Mouse (Mus musculus) frontal cortex, postnatal 14 days (tissue): ENCODE results near the gene P2rx3.

Experiments used
- DNase-seq, 2 experiments: peaks; one replicate each; pipeline ENCODE4 v3.0.0; 2022; ENCODE audit warnings: low spot score in 2 of 2

The P2rx3 gene

DNA sequence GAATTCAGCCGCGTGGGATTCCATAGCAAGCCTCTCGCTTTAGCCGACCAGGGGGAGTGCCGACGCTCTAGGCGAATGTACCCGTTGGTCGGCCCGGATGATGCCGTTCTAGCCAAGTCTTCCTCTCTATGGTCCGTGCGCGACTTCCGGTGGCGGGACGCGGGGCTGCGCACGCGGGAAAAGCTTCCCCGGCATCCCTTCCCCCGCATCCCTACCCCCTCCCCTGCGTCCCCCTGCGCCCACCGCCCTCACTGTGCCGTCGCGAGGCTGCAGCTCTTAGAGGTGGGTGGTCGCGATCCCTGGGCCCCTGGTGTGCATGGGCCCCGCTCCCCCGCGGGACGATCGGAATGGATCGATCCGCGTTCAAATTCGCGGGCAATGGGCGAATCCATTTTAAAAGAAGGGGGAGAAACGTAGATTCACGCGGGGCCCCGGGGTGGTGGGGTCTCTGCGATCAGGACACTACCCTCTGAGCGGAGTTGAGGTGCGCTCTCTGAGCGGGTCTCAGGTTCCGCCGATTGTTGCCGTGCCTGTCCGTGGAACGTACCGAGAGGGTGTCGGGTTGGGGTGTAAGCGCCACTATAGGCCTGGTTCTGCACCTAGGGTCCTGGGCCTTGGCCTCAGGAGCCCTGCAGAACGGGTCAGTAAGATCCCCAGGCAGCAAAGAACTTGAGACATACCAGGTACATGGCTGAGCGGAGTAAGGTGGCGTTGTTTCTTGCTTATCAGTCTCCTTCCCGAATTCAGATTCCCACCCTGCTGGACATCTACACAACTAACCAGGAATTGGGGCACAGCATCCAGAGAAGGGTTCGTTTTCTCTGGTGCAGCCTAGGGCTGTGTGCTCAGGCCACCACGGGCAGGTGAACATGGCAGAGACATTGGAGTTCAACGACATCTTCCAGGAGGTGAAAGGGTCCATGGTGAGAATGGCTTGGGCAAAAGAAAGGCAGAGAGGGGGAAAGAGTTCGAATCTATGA is at the start of gene P2rx3, which contains the start of gene Ssrp1:
Gene P2rx3 (minus strand): TSS at position 416 of the 980 bp plus-strand sequence.
Gene Ssrp1 (plus strand): TSS at position 188 of the 980 bp plus-strand sequence.
- peak; percentile 83 to 84 for DNase-seq

DNA sequence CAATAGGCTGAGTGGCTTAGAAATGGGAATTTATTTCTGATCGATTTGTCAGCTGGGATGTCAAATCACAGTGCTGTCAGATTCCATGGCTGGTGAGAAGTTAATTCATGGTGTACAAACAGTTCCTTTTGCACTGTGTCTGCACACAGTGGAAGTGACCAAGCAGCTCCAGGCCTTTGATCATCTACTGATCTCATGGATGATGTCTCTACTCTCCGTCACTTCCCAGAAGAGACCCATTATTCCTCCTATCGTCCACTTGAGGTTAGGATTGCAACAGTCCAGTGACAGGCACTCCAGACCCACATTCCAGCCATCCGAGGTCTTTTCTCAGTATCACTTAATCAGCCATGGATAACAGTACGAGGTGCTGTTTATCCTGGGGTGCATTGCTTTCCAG is 36.5 kb upstream of the P2rx3 start:
- no peak for DNase-seq

DNA sequence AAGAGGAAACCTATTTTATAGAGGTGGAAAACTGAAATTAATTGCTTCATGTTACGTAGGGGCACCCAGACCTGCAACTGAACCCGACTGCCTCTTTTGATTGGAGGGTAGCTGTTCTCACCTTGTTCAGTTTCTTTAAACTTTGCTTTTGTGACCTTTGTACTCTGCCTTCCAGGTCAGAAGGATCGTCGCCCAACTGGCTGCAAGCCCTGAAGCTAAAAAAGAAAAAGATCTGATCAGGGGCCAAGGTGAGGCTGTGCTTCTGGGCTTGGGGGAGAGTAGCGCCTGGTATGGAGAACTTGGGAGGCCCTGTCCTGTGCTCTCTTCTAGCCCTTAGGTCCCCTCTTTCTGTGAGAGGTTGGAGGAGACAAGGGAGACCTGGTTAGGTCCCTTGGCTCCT is 34.7 kb upstream of the P2rx3 start:
- DNase-seq: no peak

DNA sequence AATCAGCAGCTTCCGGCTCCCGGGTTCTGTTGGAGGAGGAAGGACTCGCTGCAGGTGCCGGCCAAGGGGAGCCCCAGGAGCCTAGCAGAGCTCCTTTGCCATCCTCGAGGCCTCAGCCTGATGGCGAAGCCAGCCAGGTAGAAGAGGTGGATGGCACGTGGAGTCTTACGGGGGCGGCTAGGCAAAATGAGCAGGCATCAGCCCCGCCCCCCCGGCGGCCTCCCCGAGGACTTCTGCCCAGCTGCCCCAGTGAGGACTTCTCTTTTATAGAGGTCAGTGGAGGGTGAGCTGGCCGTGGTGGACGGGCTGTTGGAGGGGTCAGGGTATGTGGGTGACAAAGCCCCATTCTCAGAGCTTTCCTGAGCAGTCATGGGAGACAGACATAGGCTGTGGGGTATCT is 32.8 kb upstream of the P2rx3 start:
- no peak for DNase-seq

DNA sequence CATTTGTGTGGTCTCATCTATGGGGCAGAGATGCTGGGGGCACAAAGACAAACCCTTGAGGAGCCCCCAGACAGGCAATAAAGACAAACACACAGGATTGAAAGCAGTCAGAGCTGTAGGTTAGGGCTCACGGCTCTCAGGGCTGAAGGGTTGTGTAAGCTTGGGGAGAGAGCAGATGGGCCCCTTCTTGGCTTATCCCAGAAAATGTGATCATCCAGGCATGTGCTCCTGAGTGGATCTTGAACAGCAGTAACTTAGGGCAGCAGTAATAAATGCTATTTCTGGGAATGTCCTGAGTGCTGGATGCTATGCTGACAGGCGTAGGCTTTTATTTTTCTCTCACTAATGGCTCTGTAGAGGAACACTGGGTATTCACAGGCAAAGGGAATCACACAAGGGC is 31.4 kb upstream of the P2rx3 start:
- no peak for DNase-seq

DNA sequence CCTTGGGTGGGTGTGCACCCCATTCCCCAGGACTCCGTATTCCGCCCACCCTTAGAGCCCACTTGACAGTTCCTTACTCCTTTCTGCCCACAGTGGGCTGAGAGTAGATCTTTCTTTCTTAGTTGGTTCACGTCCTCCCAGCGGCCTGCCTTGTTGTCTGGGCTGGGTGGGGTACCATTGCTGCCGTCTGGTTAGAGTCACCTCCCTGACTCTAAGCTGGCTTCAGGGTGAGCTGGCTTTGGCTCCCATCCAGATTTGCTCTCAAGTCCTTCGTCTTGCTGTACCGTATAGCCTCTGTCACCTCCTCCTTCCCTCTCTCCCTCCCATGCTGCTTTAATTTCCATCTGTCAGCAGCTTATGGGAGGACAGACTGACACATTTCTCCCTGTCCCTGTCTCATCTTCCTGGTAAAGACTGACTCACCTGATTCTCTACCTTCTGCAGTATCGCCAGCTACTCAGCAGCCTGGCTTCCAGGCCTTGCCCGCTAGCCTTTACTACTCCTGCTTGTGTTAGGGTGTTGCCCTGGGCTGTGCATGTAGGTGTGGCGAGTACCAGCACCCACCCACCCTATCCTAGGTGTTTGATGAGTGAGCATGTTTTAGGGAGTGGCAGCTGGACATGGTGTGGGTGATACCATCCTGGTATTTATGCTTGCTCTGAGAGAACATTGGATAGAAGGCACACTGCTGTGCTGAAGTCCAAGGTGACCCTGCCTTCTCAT is 30.8 kb upstream of the P2rx3 start:
- DNase-seq: no peak

DNA sequence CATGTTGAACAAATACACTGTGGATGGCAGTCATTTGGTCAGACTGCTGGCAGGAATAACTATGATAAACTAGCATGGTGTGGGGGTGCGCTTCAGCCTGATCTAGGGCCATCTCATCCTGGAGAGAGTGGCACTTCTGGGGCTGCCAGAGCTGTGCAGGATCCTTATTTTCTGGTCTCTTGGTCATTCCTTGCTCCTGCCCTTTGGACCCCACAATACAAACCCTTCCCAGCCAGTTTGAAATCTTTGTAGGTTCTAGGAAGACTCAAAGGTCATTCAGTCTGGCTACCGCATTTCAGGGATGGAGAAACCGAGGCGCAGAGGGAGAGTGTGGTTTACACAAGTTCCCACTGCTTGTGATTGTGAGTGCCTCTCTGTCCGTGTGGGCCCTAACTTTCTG is 29.7 kb upstream of the P2rx3 start:
- DNase-seq: no peak

DNA sequence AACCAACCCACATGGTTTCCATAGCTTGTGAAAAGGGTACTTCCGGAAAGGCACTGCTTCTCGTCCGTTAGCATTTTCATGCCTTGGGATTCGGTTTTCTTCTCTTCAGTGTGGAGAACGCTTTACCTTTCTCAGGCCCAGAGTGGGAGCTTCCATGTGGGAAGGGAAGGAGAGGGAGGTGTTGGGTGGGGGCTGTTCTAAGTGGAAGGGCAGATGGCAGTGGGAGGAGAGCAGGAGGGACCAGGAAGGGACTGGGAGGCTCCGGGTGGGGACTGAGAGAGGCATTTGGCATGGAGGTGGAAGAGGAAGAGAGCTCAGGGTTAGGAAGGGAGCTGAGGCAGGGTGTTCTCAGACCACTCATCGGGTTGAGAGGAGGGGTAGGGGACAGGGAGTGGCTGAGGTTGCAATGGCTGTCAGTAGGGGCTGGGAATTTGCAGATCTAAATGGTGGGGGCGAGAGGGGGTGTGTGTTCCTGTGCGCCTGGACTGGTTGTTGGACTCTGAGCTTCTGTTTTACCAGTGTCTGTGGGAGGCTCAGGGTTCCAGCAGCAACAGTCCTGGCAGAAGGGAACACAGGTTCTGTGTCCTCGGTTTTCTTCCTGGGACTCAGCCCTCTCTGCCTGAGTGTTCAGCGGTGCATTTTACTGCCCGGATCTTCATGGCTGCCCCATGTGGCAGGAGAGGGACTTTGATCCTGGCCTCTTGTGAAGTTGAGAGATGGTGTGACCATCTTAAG is 28.0 kb upstream of the P2rx3 start:
- no peak for DNase-seq

DNA sequence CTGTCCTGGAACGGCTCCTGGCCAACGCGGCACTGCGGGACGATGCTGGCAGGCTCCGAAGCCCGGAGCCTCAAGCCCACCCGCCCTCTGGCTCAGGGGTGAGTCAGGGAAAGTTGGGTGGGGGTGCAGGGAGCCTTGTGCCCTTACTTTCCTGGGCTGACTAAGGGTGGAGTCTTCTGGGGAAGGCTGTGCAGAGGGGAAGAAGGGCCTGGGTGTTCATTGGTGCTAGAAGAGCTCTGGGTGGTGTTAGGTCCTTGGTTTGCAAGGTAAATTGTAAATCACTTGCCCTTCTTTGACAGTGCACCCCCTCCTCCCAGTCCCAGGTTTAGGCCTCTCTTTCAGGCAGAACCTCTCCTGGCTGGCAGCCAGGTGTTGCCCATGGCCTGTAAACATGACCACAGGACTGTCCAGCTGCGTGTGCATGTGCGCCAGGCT is 23.9 kb upstream of the P2rx3 start:
- DNase-seq: no peak

DNA sequence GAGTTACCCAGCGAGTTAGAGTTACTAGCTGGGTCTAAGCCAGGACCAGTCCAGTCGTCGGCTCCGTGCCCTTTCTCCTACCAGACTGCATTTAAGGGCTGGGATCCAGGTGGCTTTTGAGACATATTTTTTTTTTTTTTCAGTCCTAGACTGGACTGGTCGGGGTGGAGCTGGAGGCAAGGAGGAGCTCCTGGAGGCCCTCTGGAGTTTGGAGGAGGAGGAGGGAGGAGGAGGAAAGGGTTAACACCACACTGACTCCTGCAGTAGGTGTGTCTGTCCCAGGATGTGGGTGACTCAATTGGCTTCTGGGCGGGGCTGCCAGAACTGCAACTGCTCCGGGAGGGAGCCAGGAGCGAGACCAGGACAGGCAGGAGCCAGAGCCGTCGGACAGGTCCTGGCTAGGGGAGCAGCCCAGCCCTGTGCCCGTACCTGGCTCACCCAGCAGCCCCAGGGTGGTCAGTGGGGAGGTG is 23.4 kb upstream of the P2rx3 start:
- no peak for DNase-seq

DNA sequence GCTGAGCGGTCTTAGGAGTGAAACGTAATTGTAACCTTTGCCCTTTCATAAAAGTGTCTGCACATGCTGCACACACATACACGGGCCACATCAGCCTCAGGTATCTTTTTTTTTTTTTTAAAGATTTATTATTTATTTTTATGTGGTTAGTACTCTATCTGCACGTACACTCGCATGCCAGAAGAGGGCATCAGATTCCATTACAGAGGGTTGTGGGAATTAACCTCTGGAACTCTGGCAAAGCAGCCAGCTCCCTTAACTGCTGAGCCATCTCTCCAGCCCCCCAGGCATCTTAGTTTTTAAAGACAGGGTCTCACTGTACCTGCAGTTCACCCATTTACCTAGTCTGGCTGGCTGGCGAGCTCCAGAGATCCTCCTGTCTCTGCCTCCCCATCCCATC is 22.4 kb upstream of the P2rx3 start:
- DNase-seq: no peak

DNA sequence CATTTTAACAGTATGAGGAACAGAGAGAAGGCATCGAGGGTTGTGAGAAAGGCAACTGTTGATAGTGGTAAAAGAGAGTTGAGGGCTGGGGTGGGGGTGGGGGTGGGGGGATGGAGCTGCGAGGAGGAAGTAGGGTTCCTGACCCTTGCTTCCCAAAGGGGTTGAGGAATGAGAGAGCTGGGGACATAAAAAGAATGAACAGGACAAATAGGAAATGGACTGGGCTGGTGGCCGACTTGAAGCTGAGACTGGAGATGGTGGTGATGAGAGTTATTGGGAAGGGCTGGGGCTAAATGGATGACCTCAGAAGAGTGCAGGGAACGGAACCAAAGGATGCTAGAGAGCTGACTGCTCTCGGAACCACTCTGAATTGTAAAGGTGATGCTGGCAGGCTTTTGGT is 19.4 kb upstream of the P2rx3 start:
- no peak for DNase-seq

DNA sequence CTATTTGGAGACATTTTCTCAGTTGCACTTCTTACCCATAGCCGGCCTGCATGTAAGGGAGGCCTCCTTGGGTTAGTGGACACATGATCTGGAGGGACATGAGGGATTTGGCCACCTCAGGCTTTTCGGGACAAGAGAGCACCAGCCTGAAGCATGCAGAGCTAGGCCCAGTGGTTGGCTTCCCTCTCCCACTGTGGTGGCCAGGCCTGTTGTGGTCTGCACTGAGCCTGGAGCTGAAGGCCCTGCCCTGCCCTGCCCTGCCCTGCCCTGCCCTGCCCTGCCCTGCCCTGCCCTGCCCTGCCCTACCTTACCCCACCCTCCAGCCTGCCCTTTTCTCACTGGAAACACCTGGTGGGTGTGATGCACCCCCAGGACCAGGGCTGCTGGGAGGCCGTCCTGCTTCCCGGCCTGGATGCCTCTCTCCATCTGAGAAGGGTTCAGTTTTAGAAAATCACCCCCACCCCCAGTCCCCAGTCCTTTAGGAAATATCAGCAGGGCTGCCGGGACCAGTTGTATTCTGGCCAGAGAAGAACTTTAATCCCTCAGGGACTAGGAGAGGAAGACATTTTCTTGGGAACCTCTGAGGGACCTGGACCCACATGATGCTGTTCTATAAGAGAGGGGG is 16.0 kb upstream of the P2rx3 start:
- no peak for DNase-seq

DNA sequence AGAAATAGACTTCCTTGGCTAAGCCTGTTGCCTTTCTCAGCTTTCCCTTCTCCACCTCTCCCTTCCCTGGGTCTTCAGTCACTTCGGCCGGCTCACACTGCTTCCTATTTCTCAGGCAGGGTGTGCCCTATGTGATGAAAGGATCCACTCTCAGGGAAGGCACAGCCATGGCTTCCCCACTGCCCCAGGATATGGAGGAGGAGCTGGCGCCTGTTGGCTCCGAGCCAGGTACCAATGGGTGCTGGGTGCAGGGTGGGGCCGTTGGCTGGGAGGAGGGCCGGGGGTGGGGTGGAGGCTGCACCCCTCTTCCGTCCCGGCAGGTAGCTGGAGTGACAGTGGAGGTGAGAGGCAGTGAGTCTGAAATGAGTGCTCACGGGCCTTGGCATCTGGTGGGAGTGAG is 13.5 kb upstream of the P2rx3 start:
- no peak for DNase-seq

DNA sequence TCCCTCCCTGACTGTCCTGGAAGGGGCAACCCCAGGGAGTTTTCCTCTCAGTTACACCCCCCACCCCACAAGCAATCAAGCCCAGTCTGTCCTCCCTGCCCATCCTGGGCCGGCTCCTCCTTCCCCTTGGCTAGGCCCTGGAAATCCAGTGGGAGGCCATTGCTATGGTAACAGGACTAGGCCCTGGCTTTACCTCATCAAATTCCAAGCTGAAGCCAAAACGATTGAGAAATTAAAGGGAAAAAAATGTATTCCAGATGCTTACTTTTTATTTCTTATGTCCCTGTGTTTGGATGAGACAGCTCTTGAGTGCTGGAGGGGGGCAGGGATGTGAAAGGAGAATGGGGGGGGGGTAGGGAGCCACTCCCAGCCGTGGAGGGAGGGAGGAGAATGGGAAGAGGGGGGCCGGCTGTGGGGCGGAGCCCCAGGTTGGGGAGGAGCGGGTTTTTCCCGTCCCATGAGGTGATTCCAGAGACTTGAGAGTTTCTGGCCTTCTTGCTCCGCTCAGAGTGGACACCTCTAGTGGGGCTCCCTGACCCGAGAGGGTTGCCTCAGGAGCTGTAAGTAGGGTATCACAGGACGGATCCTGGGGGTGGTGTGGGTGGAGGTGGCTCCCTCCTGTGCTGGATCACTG is 12.9 kb upstream of the P2rx3 start:
- peak in 1 of 2 experiments; percentile 40 for DNase-seq

DNA sequence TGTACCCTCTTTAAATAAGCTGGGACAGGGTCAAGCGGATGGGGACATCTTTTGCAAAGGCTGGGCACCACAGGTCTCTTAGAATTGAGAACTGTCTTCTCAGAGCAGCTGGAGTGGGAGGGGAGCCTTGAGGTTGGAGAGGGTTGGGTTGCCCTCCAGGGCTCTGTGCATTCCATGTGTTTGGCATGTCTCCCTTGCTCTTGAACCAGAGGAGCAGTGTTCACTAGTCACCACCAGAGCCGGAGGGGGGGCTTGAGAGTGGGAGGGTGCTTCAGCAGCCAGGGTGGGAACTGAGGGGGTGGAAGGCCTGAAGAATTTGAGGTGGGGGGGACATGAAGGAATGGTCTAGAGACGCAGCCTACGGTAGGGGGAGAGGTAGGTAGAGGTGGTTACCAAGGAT is 12.0 kb upstream of the P2rx3 start:
- no peak for DNase-seq

DNA sequence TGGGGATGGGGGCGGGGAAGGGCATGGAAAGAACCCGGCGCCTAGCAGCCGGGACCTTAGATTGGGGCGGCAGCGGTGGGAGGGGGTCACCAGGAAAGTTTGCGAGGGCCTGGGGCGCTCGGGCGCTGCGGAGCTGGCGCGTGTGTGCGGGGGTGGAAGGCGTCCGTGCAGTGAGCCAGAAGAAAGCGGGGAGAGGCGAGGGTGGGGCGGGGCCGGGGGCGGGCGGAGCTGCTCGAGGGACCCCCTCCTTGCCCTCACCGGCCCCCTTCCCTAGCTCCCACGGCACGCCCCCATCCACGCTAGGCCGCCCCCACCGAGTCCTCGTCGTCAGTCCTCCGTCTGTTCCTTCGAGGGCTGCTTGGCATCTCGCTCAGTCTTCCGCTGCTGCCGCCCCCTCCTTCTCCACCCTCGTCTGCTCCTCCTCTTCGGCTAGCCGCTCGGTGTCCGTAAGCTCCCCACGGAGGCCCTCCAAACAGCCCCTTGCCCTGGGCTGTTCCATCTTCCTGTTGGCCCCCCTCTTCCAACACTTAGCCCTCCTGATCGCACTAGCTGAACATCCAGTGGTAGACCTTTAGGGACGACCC is 11.0 kb upstream of the P2rx3 start:
- peak; percentile 59 to 60 for DNase-seq

DNA sequence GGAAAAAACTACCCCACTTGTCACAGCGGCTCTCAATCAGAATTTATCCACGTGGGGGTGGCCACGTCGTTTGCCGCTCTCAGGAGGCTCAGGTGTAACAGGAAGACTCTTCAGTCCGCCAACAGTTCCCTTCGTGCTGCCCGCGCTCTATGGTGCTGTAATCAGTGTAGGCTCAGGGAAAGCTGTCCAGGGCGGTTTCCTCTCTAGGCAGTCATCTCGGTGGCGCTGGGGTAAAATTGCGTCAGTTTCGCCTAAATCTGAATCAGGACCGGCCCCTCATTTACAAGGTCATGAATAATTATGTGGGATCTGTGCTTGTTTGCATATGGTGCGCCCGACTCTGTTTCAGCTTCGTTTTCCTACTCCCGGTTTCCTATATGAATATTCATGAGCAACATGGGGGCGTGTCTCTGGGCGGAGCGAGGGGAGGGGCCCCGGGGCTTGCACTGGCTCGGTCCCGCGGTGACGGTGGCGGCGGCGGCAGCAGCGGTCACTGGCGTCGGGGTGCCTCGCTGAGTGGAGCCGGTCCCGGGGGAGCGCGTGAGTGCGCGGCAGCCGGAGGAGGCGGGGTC is 10.4 kb upstream of the P2rx3 start, which contains the start of gene Tnks1bp1:
Gene Tnks1bp1 (plus strand): TSS at position 427 of the 572 bp plus-strand sequence.
- peak; percentile 91 to 93 for DNase-seq

DNA sequence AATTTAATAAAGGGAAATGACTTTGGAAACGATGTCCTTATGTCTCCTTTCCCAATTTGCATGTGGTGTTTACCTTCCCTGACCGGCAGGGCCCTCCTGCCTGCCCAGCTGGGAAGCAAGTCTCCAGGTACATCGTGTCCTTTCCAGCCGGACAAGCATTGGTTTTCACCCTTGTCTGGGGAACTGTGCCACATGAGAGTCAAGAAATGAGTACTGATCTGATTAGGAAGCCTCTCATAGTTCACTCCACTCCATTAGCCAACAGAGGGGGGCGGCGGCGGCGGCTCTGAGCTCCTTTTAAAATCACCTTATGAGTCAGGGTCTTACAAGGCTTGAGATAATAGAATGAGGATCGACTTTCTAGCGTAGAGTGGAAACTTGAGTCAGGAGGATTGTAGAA is 9.8 kb upstream of the P2rx3 start:
- no peak for DNase-seq

DNA sequence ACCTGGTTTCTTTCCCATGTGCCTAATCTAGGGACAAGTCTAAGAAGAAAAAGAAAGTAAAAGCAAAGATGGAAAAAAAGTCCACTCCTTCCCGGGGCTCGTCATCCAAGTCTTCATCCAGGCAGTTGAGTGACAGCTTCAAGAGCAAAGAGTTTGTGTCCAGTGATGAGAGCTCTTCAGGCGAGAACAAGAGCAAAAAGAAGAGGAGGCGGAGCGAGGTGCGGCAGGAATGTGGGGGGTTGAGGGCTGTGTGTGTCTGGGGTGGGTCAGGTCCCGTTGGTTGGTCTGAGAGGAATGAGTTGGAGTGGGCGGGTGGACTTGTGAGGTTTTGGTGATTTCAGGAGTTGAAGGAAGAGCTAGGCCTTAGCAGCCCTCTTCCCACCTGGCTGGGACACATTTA is 9.0 kb upstream of the P2rx3 start:
- DNase-seq: no peak
